Mouse (Mus musculus) stomach, embryonic 14.5 days (tissue): ENCODE data around the gene Padi1. TPM values are rescaled to one million over a fixed set of nuclear protein-coding genes. Genes with fewer than 3 reads are reported as not detected.

Experiments used
- ATAC-seq: fragments of 200-750 bp; cut with Nextera tagmentation; 2 replicates; pipeline ENCODE4 v1.8.0; 2017; ENCODE audit warnings: low read depth, moderate TSS enrichment; ENCODE audit not compliant: insufficient number of reproducible peaks, insufficient read depth, low FRiP score
- H3K27ac ChIP-seq: fragments of 300-500 bp; sonication (generic); 2 replicates; pipeline ENCODE4 v1.5.1; 2014; ENCODE audit warnings: mild to moderate bottlenecking, low read length, moderate library complexity, mixed read lengths
- H3K27me3 ChIP-seq: fragments of 300-500 bp; sonication (generic); 2 replicates; pipeline ENCODE4 v1.6.1; 2014; ENCODE audit warnings: low read length, control low read depth, mixed read lengths; ENCODE audit not compliant: control insufficient read depth, insufficient read depth
- H3K36me3 ChIP-seq: fragments of 300-500 bp; sonication (generic); 2 replicates; pipeline ENCODE4 v1.6.1; 2014; ENCODE audit warnings: mild to moderate bottlenecking, control low read depth, low read length, moderate library complexity, mixed read lengths; ENCODE audit not compliant: control insufficient read depth, insufficient read depth
- H3K4me1 ChIP-seq: fragments of 300-500 bp; sonication (generic); 2 replicates; pipeline ENCODE4 v1.6.1; 2014; ENCODE audit warnings: low read length, control low read depth, mixed read lengths; ENCODE audit not compliant: control insufficient read depth, insufficient read depth
- H3K4me2 ChIP-seq: fragments of 300-500 bp; sonication (generic); replicated peaks from 2 replicates; pipeline ENCODE4 v1.6.1; 2014; ENCODE audit warnings: low read depth, low read length, control low read depth
- H3K4me3 ChIP-seq: fragments of 300-500 bp; sonication (generic); 2 replicates; pipeline ENCODE4 v1.5.1; 2014; ENCODE audit warnings: low read depth, low read length, control low read depth
- H3K9ac ChIP-seq: fragments of 300-500 bp; sonication (generic); replicated peaks from 2 replicates; pipeline ENCODE4 v1.6.1; 2014; ENCODE audit warnings: low read depth, mild to moderate bottlenecking, control low read depth, low read length, moderate library complexity, mixed read lengths
- H3K9me3 ChIP-seq: fragments of 300-500 bp; sonication (generic); 2 replicates; pipeline ENCODE4 v1.6.1; 2016; ENCODE audit warnings: low read depth, low read length, control low read depth; ENCODE audit not compliant: control insufficient read depth
- WGBS: fragments of 180-500 bp; shearing (Covaris S2); extraction: QIAGEN DNeasy Blood & Tissue Kit; methylation state at CpG from one replicate; pipeline ENCODE4 v1.1.7; 2014; 5-methylcytosine and 5-hydroxymethylcytosine counted together
- polyA plus RNA-seq: library from polyadenylated mRNA; unstranded; fragments of >200 nt; fragmentation: Nextera tagmentation; extraction: Ambion mirVana; gene quantifications from 2 replicates; pipeline ENCODE4 v1.2.1, GENCODE M21; 2014

Gene Padi1
- polyA plus RNA-seq, 1 experiment from 2014 or later, result 0.13 TPM

- H3K9ac ChIP-seq, result no peak overlapping the region
- no peak overlapping the region for H3K4me2 ChIP-seq
- H3K27me3 ChIP-seq, result no peaks in the 10 kb centered on the region
- ATAC-seq, result no peak
- H3K4me1 ChIP-seq, result no peaks in the 10 kb centered on the region
- no peak overlapping the region for H3K27ac ChIP-seq
- no peaks in the 10 kb centered on the region; the same call in 1 of the 2 replicates for H3K9me3 ChIP-seq
- WGBS, result 75% methylated on average over 14 of the region's 14 CpGs
- H3K4me3 ChIP-seq, result no peak overlapping the region
- no peaks in the 10 kb centered on the region for H3K36me3 ChIP-seq
Measured at GRCm38 (mm10) chr4:140780507-140780906, 65.1 kb downstream of the Padi1 start.

GRCm38 (mm10) chr4:140779803-140780397 lies 65.7 kb downstream of the Padi1 start:
- Histone ChIP-seq H3K4me1 (no peaks in the 10 kb centered on the region), H3K4me3 (no peak overlapping the region), H3K27ac (no peak overlapping the region), H3K9me3 (no peaks in the 10 kb centered on the region; the same call in 1 of the 2 replicates), H3K4me2 (no peak overlapping the region), H3K9ac (no peak overlapping the region), H3K36me3 (no peaks in the 10 kb centered on the region), H3K27me3 (no peaks in the 10 kb centered on the region)
- no peak for ATAC-seq
- 31% methylated on average over 19 of the region's 19 CpGs for WGBS

GRCm38 (mm10) chr4:140776623-140777022 lies 69.0 kb downstream of the Padi1 start:
- Histone ChIP-seq H3K27ac (no peak overlapping the region), H3K9me3 (no peaks in the 10 kb centered on the region; the same call in 1 of the 2 replicates), H3K4me1 (no peaks in the 10 kb centered on the region), H3K9ac (no peak overlapping the region), H3K4me2 (no peak overlapping the region), H3K4me3 (no peak overlapping the region), H3K36me3 (no peaks in the 10 kb centered on the region), H3K27me3 (no peaks in the 10 kb centered on the region)
- WGBS, result 69% methylated on average over 13 of the region's 13 CpGs
- ATAC-seq, result no peak

DNA sequence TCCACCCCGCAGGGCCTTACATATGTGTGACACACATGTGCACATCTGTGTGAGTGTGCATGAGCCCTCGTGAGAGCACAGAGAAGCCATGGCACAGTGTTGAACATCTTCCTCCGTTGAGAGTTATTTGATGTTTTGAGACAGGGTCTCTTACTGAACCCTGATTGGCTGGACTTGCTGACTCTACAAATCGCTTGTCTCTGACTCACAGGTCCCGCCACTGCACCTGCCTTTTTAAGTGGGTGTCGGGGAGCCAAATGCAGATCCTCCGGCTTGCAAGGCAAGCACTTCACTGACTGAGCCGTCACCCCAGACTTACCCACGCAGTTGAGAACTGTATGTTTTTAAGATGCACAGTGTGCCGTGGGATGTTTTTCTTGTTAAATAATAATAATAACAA lies 69.7 kb downstream of the Padi1 start:
- H3K4me3 ChIP-seq, result no peak overlapping the region
- WGBS, result 80% methylated on average over 10 of the region's 10 CpGs
- H3K9ac ChIP-seq, result no peak overlapping the region
- no peak for ATAC-seq
- no peak overlapping the region for H3K27ac ChIP-seq
- H3K27me3 ChIP-seq, result no peaks in the 10 kb centered on the region
- H3K9me3 ChIP-seq, result no peaks in the 10 kb centered on the region; the same call in 1 of the 2 replicates
- no peak overlapping the region for H3K4me2 ChIP-seq
- H3K4me1 ChIP-seq, result no peaks in the 10 kb centered on the region
- no peaks in the 10 kb centered on the region for H3K36me3 ChIP-seq

DNA sequence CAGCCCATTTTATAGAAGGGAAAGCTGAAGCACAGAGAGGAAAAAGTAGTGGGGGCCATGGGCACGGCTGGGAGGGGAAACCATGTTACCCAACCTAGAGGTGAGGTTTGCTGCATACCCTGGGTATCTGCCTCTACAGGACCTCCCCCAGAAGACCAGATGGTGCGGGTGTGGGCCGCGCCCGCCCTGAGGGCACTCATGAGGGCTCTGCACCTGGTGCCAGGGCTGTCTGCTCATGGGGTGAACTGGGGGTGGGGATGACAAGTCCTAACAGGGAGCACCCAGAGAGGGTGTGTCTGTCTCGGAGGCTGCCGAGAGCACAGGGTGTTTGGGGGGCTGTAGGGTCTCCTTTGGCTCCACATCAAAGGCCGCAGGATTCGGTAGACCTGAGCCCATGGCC lies 70.7 kb downstream of the Padi1 start:
- Histone ChIP-seq H3K4me2 (no peak overlapping the region), H3K9ac (no peak overlapping the region), H3K27me3 (no peaks in the 10 kb centered on the region), H3K4me1 (no peaks in the 10 kb centered on the region), H3K4me3 (no peak overlapping the region), H3K9me3 (no peaks in the 10 kb centered on the region), H3K27ac (no peak overlapping the region), H3K36me3 (no peaks in the 10 kb centered on the region)
- ATAC-seq, result no peak
- WGBS, result 84% methylated on average over 9 of the region's 9 CpGs

DNA sequence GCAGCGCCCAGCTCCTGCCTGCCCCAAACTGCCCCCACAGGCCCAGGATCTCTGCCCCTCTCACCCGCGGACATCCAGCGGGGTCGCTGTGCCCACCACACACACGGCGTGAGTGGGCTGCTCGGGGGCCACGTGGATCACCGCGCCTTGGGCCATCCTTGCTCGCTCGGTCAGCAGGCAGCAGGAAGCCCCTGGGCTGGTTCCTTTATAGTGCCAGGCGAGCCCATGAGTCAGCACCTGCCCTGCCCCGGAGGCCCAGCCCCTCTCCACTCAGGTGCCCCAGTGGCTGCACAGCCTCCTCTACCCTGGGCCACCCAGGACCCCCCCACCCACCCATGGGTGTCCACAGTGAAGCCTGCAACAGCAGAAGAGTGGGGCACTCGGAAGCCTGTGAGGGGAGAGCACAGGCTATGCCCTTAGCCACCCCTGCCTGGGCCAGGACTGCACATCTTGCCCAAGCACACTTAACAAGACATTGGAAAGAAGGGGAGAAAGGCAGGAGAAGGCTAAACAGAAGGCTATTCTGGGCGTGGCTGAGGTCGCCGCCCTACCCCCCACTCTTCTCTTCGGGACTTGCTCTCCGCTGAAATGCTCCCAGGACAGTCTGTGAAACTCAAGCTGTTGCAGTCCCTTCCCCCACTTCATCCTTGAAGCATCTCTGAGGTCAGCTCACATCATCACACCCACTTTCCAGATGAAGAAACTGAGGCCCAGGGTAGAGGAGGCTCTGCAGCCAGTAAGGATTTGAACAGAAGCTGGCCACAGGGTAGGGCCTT lies 71.4 kb downstream of the Padi1 start, which contains the start of gene Padi4:
Gene Padi4 (minus strand): TSS at position 212 of the 776 bp plus-strand sequence.
- no peaks in the 10 kb centered on the region for H3K27me3 ChIP-seq
- no peak within 1 kb of the TSS for H3K27ac ChIP-seq
- H3K9ac ChIP-seq, result no peak within 1 kb of the TSS
- no peak within 1 kb of the TSS for H3K4me3 ChIP-seq
- no peaks in the 10 kb centered on the region for H3K4me1 ChIP-seq
- no peak within 1 kb of the TSS for H3K4me2 ChIP-seq
- H3K36me3 ChIP-seq, result no peaks in the 10 kb centered on the region
- no peak for ATAC-seq
- 85% methylated on average over 21 of the region's 21 CpGs for WGBS
- no peaks in the 10 kb centered on the region for H3K9me3 ChIP-seq

DNA sequence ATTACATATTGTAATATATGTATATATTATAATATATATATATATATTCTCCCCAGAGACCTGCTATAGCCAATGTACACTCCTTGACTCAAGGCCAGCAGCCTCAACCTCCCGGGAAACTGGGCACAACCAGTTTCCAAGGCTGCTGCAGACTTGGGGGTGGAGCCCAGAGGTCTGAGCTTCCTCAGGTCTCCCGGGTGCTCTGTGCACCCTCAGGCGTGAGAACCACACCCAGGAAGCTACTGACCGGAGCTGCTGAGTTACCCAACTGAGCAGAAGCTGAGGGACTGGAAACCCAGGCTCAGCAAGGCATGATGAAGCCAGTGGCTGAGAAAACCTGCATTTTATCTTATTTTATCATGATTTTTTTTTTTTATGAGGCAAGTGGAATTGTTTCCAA lies 74.5 kb downstream of the Padi1 start:
- no peak overlapping the region for H3K27ac ChIP-seq

GRCm38 (mm10) chr4:140770433-140770832 lies 75.1 kb downstream of the Padi1 start:
- no peaks in the 10 kb centered on the region for H3K9me3 ChIP-seq
- peak overlapping the region; percentile 17; the same call in 1 of the 2 replicates for H3K4me3 ChIP-seq
- no peaks in the 10 kb centered on the region for H3K36me3 ChIP-seq
- no peak overlapping the region for H3K9ac ChIP-seq
- peak; percentile 50 for ATAC-seq
- no peaks in the 10 kb centered on the region for H3K4me1 ChIP-seq
- WGBS, result 8% methylated on average over 13 of the region's 13 CpGs
- no peaks in the 10 kb centered on the region for H3K27me3 ChIP-seq
- peak overlapping the region; percentile 26 for H3K4me2 ChIP-seq
- no peak overlapping the region for H3K27ac ChIP-seq

More for the DNA sequence above, 74.5 kb downstream of the Padi1 start:
- Histone ChIP-seq H3K9ac (no peak overlapping the region), H3K4me2 (no peak overlapping the region), H3K4me1 (no peaks in the 10 kb centered on the region), H3K4me3 (no peak overlapping the region), H3K27me3 (no peaks in the 10 kb centered on the region), H3K36me3 (no peaks in the 10 kb centered on the region), H3K9me3 (no peaks in the 10 kb centered on the region)
- WGBS, result 35% methylated on average over 4 of the region's 4 CpGs
- no peak for ATAC-seq
